ENCODE assay signal across 14 mouse cellular contexts in genomic region chr1:160261849-160262248, GRCm38 (mm10).
"Had no signal": no experiment of that assay in that cellular context is flagged by ENCODE, and none has a peak within 500 bp of the region (broad histone marks: within the 10 kb centered on the region; RNA-seq: fewer than 3 reads in every experiment).

No protein-coding gene starts in this region.

- H3K4me3 ChIP-seq: midbrain, embryonic 10.5 days; midbrain, embryonic 13.5 days; midbrain, embryonic 15.5 days; neural tube, embryonic 12.5 days had no signal

- H3K27me3 ChIP-seq: midbrain, embryonic 13.5 days; midbrain, embryonic 15.5 days; neural tube, embryonic 12.5 days had no signal

- H3K9ac ChIP-seq: lung, embryonic 14.5 days; midbrain, embryonic 13.5 days; midbrain, embryonic 15.5 days; neural tube, embryonic 12.5 days had no signal

- H3K9me3 ChIP-seq: midbrain, embryonic 10.5 days; midbrain, embryonic 13.5 days; midbrain, embryonic 15.5 days; neural tube, embryonic 12.5 days had no signal

- H3K4me1 ChIP-seq: neural tube, embryonic 12.5 days had no signal

- H3K27ac ChIP-seq: midbrain, embryonic 10.5 days; midbrain, embryonic 13.5 days; midbrain, embryonic 15.5 days; neural tube, embryonic 12.5 days had no signal

- DNase-seq: lung, adult 18-20 months; lung, postnatal 10 days; lung, postnatal 4 days; right cerebral cortex, postnatal 25 days; right cerebral cortex, postnatal 4 days; spleen, adult 18-20 months; thymus, adult 18-20 months; thymus, postnatal 14 days; thymus, postnatal 36 days had no signal

- ATAC-seq: midbrain, embryonic 13.5 days; midbrain, embryonic 15.5 days had no signal

- H3K4me2 ChIP-seq: lung, embryonic 14.5 days; midbrain, embryonic 13.5 days; midbrain, embryonic 15.5 days; neural tube, embryonic 12.5 days had no signal

- H3K36me3 ChIP-seq: midbrain, embryonic 10.5 days; midbrain, embryonic 13.5 days; midbrain, embryonic 15.5 days; neural tube, embryonic 12.5 days had no signal
